Comparison of ENCODE assay signal across 8 mouse cellular contexts in the genomic region with DNA sequence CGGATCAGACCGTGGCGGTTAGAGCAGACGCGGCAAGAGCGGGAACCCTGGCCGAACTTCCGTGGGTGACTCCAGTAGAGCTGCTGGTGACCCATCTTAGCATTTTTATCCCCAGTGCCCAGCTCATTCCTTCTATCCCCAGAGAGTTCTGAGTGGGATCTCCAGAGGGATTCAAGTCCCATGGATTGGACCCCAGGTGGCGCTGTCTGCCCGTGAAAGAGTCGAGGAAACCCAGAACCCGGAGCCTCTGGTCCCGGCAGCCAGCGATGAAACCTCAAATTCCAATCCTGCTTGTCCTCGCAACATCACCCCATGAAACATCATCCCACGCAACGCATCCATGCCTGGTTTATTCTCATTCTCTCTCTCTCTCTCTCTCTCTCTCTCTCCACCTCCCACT. TPM values are rescaled to one million over a fixed set of nuclear protein-coding genes. Genes with fewer than 3 reads are reported as not detected.
A peak's percentile ranks its signal among the peaks of the same experiment; 100 is the strongest.
DNase-seq lines count a peak whose midpoint lies in the region; ATAC-seq lines count a peak whose summit lies in the region.

No protein-coding gene starts in this region.

- H3K27me3 ChIP-seq in hindbrain, embryonic 16.5 days (replicated peaks; ENCODE audit: control insufficient read depth, insufficient read depth, low read length): no peaks in the 10 kb centered on the region

- peak; percentile 84 for ATAC-seq in hindbrain, embryonic 16.5 days

- 0 out of 2 replicates have a peak, but pooled peaks cover 2% of the 10 kb centered on the region for H3K4me1 ChIP-seq in hindbrain, embryonic 16.5 days (ENCODE audit: control insufficient read depth, insufficient read depth, low read depth, low read length)

- peak; percentile 84 for DNase-seq in NIH3T3 (ENCODE audit: low read depth)
- peak; percentile 93 to 94 for DNase-seq in cerebellum, postnatal 14 days
- peak; percentile 84 for DNase-seq in gastrocnemius, adult 18-20 months (ENCODE audit: low spot score)
- peak; percentile 66 for DNase-seq in left cerebral cortex, adult 11 months (ENCODE audit: low spot score)
- DNase-seq in lung, postnatal 36 days: peak; percentile 90
- peak; percentile 77 for DNase-seq in retina, postnatal 7 days (ENCODE audit: low read depth, low spot score)
- DNase-seq in thymus, postnatal 4 days: peak; percentile 87

- no peaks in the 10 kb centered on the region for H3K36me3 ChIP-seq in hindbrain, embryonic 16.5 days (ENCODE audit: control insufficient read depth, insufficient read depth, low read length)

- 7% methylated on average over 17 of the region's 17 CpGs for WGBS in hindbrain, embryonic 16.5 days

- H3K4me3 ChIP-seq in hindbrain, embryonic 16.5 days (ENCODE audit: low read length): no peak overlapping the region

- no peaks in the 10 kb centered on the region for H3K9me3 ChIP-seq in hindbrain, embryonic 16.5 days (ENCODE audit: control insufficient read depth, low read length)

- no peak overlapping the region for H3K27ac ChIP-seq in hindbrain, embryonic 16.5 days (ENCODE audit: low read depth, low read length)

- peak overlapping the region; percentile 40 for H3K4me2 ChIP-seq in hindbrain, embryonic 16.5 days (ENCODE audit: low read length)

- H3K9ac ChIP-seq in hindbrain, embryonic 16.5 days (ENCODE audit: low read depth, low read length): no peak overlapping the region

RNA-seq across cellular contexts. Expression of a gene that starts 31.3 kb away (rescaled TPM):
- 1 to 10 TPM; 5.2 to 6.3 TPM for total RNA-seq in gastrocnemius, adult 18-20 months (2021)
- polyA plus RNA-seq in hindbrain, embryonic 16.5 days (2015; fragmentation: Nextera tagmentation; extraction: Ambion mirVana): 36.5 and 41.1 TPM in 2 replicates

RNA-seq across cellular contexts. Expression of a gene that starts 48.7 kb away (rescaled TPM):
- total RNA-seq in gastrocnemius, adult 18-20 months (2021): 10 to 100 TPM; 30.7 to 32.7 TPM
- 0.32 and 0.64 TPM in 2 replicates for polyA plus RNA-seq in hindbrain, embryonic 16.5 days (2015; fragmentation: Nextera tagmentation; extraction: Ambion mirVana)
